Mouse (Mus musculus) CD4-positive naive resting alpha-beta T cell, adult 76 days (primary cell): ENCODE measurements around the gene Tpr. TPM values are rescaled to one million over a fixed set of nuclear protein-coding genes. Genes with fewer than 3 reads are reported as not detected.

Experiments
- total RNA-seq: library from RNA; stranded (reverse); gene quantifications from one replicate; pipeline ENCODE4 v1.2.4, GENCODE M21; 2023

The Tpr gene
- 414 TPM for total RNA-seq

DNA sequence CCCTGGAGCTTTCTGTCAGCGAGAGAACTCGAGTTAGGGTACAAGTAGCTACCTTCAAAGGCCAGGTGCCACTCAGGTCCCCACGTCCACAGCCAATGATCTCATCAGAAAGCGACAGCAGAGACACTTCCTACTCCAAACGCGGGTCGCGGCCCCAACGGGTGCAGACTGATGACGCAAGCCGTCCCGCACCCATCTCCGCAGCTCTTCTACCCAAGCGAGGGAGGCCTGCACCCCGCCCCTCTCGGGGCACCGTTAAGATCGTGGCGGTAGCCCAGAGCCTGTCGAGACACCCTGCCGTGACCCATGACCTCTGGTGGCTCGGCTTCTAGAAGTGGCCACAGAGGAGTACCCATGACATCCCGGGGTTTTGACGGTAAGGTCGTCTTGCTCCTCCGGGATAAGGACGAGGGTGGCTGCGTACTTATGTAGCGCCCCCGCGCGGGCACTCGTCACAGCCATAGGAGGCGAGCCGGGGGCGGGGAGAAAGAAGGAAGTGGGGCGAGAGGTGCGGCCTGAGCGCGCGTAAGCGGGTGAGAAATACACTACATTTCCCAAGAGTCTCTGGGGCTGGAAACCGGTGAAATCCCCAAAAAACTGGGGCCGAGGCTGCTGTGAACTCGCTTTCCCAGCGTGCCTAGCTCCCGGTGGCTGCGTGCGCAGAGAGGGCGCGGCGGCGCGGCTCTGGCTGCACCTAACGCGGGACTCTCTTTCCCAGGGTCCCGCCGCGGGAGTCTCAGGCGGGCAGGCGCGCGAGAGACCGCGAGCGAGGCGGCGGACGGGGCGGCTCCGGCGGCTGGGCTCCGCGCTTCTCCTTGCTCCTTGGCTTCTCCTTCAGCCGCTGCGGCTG lies at the start of gene Tpr, which contains the start of gene Odr4:
TSS of gene Tpr (plus strand) at position 201 of the 850 bp plus-strand sequence.
TSS of gene Odr4 (minus strand) at position 443 of the 850 bp plus-strand sequence.

DNA sequence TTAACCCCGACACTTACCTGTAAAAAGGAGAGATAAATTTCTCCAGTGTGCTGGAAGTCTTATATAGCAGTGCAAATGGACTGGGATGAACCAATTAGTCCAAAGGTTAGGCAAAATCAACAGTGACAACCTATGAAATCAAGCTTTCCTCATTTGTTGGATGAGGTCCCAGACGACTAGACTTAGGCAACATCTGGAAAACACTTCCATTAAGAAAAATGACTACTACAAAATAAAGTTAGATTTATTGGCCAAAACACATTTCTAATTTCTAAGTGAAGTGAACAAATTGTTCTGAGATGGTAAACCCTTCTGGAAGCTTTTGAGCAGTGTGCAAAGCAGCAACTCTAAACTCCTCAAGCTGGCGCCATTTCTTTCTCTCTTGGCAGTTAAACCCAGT lies 73.5 kb downstream of the Tpr start, which contains the start of gene Prg4:
TSS of gene Prg4 (minus strand) at position 34 of the 400 bp plus-strand sequence.

Other genes starting within 250 kb of the Tpr start
- gene Pdc, start 73.4 kb upstream of the Tpr start, total RNA-seq: not detected
- gene Odr4, start 242 bp downstream of the Tpr start, total RNA-seq: 23.7 TPM
- gene Prg4, start 73.3 kb downstream of the Tpr start, total RNA-seq: 4.8 TPM